Mouse (Mus musculus): ENCODE measurements around the gene Rnaseh2b. TPM values are rescaled to one million over a fixed set of nuclear protein-coding genes. Genes with fewer than 3 reads are reported as not detected.

Rnaseh2b gene
- total RNA-seq, 2 experiments from 2014 or later, result 9.9 to 11.1 TPM

GRCm38 (mm10) chr14:62307555-62307954, 15.2 kb downstream of the Rnaseh2b start:
- intact Hi-C loops (cut with DNase I), result no loop called here
- no peak for DNase-seq (ENCODE audit: low spot score)

- no peak for DNase-seq (ENCODE audit: low spot score)
- intact Hi-C loops (cut with DNase I), result no loop called here
These were observed 16.6 kb downstream of the Rnaseh2b start for GRCm38 (mm10) chr14:62309026-62309425.

DNA sequence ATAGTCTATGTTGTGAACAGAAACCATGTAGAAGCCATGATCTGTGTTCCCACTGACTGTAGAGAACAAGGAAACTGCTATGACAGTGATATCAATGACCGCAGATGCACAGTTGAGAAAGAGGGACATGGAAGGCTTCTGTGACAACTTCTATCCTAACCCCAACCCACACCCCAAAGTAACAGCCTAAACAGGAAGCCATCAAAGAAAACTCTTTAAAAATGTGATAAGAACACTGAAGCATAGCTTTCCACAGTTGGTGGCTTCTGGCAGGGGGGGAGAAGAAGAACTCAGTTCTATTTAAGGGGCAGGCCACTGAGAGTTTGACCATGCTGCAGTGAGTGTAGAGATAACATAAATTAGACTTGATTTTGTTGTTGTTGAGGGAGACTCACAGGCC, 19.3 kb downstream of the Rnaseh2b start:
- intact Hi-C loops (cut with DNase I), result no loop called here
- no peak for DNase-seq (ENCODE audit: low spot score)

- DNase-seq (ENCODE audit: low spot score), result no peak
- intact Hi-C loops (cut with DNase I), result no loop called here
These were observed 30.4 kb downstream of the Rnaseh2b start for GRCm38 (mm10) chr14:62322581-62323344.

DNA sequence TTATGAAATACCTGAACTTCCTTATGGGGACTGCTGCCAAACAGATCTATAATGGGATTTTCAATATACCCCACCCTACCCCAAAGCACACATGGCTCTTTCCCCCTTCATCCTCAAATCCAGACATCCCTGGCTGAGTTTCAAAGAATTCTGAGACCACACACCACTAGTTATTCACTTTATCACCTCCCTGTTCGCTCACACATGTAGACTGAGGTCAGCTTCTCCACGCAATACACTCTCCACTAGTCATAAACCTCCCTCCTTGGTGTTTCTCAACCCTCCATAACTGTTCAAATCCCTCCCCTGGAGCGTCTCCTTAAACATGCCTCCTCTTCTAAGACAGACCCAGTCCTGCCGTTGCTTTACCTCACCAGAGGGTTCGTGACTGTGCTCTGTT, 31.1 kb downstream of the Rnaseh2b start:
- DNase-seq (ENCODE audit: low spot score), result no peak

DNA sequence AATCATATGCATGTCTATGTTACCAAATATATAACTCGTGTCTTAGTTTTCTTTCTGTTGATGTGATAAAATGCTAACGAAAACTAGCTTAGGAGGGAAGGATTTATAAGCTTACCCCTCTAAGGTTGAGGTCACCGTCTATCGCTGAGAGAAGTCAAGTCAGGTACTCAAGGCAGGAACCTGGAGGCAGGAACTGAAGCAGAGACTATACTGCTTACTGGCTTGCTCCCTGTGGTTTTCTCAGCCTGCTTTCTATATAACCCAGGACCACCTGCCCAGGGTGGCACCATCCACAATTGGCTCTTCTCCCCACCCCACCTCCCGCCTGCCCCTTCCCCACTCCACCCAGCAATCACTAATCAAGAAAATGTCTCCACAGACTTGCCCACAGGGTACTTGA, 32.6 kb downstream of the Rnaseh2b start:
- intact Hi-C loops (cut with DNase I), result no loop called here
- no peak for DNase-seq (ENCODE audit: low spot score)

More for the DNA sequence above, 31.1 kb downstream of the Rnaseh2b start:
- intact Hi-C loops (cut with DNase I), result no loop called here

GRCm38 (mm10) chr14:62326026-62326425, 33.6 kb downstream of the Rnaseh2b start:
- no peak for DNase-seq (ENCODE audit: low spot score)
- intact Hi-C loops (cut with DNase I), result no loop called here

- DNase-seq (ENCODE audit: low spot score), result no peak
- intact Hi-C loops (cut with DNase I), result no loop called here
These were observed 34.8 kb downstream of the Rnaseh2b start for GRCm38 (mm10) chr14:62327171-62327570.

GRCm38 (mm10) chr14:62328606-62329005, 36.2 kb downstream of the Rnaseh2b start:
- intact Hi-C loops (cut with DNase I), result no loop called here
- DNase-seq (ENCODE audit: low spot score), result no peak

- no peak for DNase-seq (ENCODE audit: low spot score)
- intact Hi-C loops (cut with DNase I), result loop anchor here (5.0 to 10.0 kb wide), 3 partner anchors 128 to 755 kb away; partner anchors contain the start of gene Gucy1b2
These were observed 37.2 kb downstream of the Rnaseh2b start for GRCm38 (mm10) chr14:62329631-62330030.

DNA sequence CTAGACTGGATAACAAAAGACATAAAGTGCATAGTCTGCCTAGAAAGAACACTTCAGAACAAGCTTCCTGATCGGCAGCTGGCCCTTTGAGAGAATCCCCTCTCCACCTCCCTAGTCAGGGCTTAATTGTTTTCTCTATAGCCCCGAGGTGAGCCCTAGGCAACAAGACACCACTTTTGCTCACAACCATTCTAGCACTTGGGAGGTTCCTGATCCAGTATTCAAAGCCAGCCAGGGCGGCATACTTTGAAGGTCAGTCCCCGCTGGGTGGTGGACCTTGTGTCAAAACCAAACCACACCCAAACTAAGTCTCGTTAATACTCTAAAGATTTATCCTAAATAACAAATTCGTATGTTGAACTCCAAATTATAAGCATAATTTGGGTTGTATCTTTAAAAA, 39.1 kb downstream of the Rnaseh2b start:
- DNase-seq (ENCODE audit: low spot score), result no peak
- intact Hi-C loops (cut with DNase I), result loop anchor here (5.0 to 10.0 kb wide), 3 partner anchors 126 to 757 kb away; partner anchors contain the start of gene Gucy1b2

GRCm38 (mm10) chr14:62331866-62332619, 39.7 kb downstream of the Rnaseh2b start:
- intact Hi-C loops (cut with DNase I), result loop anchor here (2.0 to 10.0 kb wide), 4 partner anchors 45 to 757 kb away; partner anchors contain the start of gene Gucy1b2
- DNase-seq (ENCODE audit: low spot score), result peak; percentile 77

- intact Hi-C loops (cut with DNase I), result loop anchor here (2.0 to 10.0 kb wide), 4 partner anchors 43 to 759 kb away; partner anchors contain the start of gene Gucy1b2
- DNase-seq (ENCODE audit: low spot score), result no peak
These were observed 41.7 kb downstream of the Rnaseh2b start for GRCm38 (mm10) chr14:62333909-62334687.

- DNase-seq (ENCODE audit: low spot score), result no peak
- intact Hi-C loops (cut with DNase I), result loop anchor here (10.0 kb wide), 2 partner anchors 684 to 764 kb away; no protein-coding TSS in a partner anchor
These were observed 46.8 kb downstream of the Rnaseh2b start for GRCm38 (mm10) chr14:62339196-62339595.

DNA sequence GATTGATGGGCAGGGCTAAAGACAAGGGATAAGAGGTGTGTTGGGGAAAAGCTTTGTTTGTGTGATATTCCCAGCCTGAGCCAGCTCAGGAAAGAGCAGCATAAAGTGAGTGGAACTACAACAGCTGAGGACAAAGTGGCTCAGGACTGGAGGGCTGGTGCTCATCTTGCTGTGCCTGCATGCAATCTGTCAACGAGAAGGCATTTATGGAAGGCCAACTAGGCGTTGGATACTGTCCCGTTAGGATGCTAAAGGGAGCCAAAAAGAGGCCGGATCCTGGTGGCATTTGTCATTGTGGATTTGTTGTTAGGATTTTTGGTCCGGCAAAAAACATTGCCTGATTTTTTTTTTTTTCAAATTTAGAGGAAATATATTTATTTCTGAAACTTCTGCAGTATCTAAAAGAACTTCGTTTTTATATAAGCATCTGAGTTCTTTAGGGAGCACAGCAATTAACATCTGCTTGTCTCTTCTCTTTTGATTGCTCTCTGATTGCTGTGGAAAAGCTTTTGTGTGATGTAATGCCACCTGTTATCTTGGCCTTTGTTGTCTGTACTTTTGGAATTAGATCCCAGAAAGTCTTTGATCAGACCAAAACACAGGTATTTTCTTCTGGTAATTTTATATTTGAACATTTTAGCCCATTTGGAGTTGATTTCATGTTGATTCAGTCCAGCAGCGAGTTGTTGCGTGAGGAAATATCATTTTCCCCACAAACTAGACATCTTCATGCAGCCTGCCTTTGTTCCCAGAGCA, 49.7 kb downstream of the Rnaseh2b start:
- intact Hi-C loops (cut with DNase I), result no loop called here
- DNase-seq (ENCODE audit: low spot score), result no peak

GRCm38 (mm10) chr14:62342643-62343144, 50.3 kb downstream of the Rnaseh2b start:
- intact Hi-C loops (cut with DNase I), result no loop called here
- no peak for DNase-seq (ENCODE audit: low spot score)

GRCm38 (mm10) chr14:62346570-62346969, 54.2 kb downstream of the Rnaseh2b start:
- DNase-seq (ENCODE audit: low spot score), result no peak
- intact Hi-C loops (cut with DNase I), result no loop called here

DNA sequence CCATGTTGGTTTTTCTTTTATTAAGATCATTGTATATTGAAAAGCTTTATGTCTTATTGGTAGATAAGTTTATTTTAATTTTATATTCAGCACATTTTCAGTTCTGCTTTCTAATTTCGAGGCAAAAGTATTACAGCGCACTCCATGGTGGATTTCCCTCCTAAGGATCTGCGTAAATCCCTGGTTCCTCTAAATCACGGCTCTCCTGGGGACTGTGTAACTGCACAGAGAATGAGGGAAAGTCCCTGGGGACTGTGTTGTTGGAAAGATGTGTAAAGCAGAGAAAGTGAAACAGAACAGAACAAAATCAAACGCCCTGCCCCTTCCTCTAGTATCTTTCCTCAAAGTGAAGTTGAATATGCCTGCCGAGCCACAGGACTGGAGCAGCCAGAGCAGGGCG, 54.7 kb downstream of the Rnaseh2b start:
- DNase-seq (ENCODE audit: low spot score), result no peak

GRCm38 (mm10) chr14:62349786-62350185, 57.4 kb downstream of the Rnaseh2b start:
- intact Hi-C loops (cut with DNase I), result no loop called here
- no peak for DNase-seq (ENCODE audit: low spot score)

More for the DNA sequence above, 54.7 kb downstream of the Rnaseh2b start:
- intact Hi-C loops (cut with DNase I), result no loop called here
